1 mouse cellular context compared by ENCODE assay signal in the genomic region with DNA sequence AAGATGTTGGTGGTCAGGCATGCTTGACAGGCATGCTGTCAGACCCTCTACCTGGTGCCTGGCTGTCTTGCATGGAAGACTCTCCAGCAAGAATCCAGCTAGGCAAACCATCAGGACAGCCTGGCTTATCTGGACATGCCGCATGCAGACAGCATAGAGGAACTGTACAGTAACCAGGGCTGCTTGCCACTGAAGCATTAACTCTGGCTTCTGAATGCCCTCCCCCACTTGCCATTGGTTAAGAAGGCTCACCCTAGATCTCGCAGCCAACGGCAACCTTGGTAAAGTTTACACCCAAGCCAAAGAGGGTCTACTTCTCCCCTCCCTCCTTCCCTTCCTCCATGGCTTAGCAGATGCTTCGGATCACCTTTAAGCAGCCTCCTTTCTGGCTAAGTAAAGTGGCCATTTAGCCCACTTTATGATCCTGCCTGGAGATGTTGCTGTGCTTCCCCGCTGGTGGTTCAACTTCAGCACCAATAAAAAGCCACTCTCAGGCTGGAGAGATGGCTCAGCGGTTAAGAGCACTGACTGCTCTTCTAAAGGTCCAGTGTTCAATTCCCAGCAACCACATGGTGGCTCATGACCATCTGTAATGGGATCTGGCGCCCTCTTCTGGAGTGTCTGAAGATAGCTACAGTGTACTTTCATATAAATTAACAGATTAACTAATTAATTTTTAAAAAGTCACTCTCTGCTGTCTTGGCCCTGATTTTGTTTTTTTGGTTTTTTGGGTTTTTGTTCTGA.
TF ChIP-seq lines count a peak whose summit lies in the region.

No protein-coding gene starts in this region.

TF ChIP-seq in ES-E14, 5 proteins besides CTCF, POLR2A, EP300 and RAD21 (continued from another document):
- 0 out of 2 replicates have a peak, but pooled peaks have one; percentile 26 for TF ChIP-seq MAFK (IDR thresholded peaks at IDR 0.05; ENCODE audit: insufficient read depth, low read depth, low read length)
